Mouse (Mus musculus) embryonic facial prominence, embryonic 14.5 days (tissue): Measurements from ENCODE around the gene Slc8a1. TPM values are rescaled to one million over a fixed set of nuclear protein-coding genes. Genes with fewer than 3 reads are reported as not detected.

Source experiments
- ATAC-seq: fragments of 200-750 bp; cut with Nextera tagmentation; 2 replicates; pipeline ENCODE4 v1.8.0; 2017; ENCODE audit warnings: low read depth, moderate number of reproducible peaks, moderate TSS enrichment
- DNase-seq: peaks from one replicate; pipeline ENCODE4 v3.0.0-alpha.2; 2015; ENCODE audit warnings: low spot score
- H3K27ac ChIP-seq: fragments of 300-500 bp; sonication (generic); replicated peaks from 2 replicates; pipeline ENCODE4 v1.5.1; 2014; ENCODE audit warnings: low read depth, mild to moderate bottlenecking, low read length, moderate library complexity
- H3K27me3 ChIP-seq: fragments of 300-500 bp; sonication (generic); replicated peaks from 2 replicates; pipeline ENCODE4 v1.6.1; 2014; ENCODE audit warnings: low read length; ENCODE audit not compliant: control insufficient read depth, insufficient read depth
- H3K36me3 ChIP-seq: fragments of 300-500 bp; sonication (generic); 2 replicates; pipeline ENCODE4 v1.6.1; 2014; ENCODE audit warnings: low read length, mixed read lengths; ENCODE audit not compliant: control insufficient read depth, insufficient read depth
- H3K4me1 ChIP-seq: fragments of 300-500 bp; sonication (generic); 2 replicates; pipeline ENCODE4 v1.6.1; 2014; ENCODE audit warnings: antibody characterized with exemption, low read length; ENCODE audit not compliant: control insufficient read depth, insufficient read depth
- H3K4me2 ChIP-seq: fragments of 300-500 bp; sonication (generic); 2 replicates; pipeline ENCODE4 v1.6.1; 2014; ENCODE audit warnings: low read depth, mild to moderate bottlenecking, low read length, moderate library complexity, mixed read lengths
- H3K4me3 ChIP-seq: fragments of 300-500 bp; sonication (generic); 2 replicates; pipeline ENCODE4 v1.5.1; 2014; ENCODE audit warnings: low read depth, mild to moderate bottlenecking, low read length
- H3K9ac ChIP-seq: fragments of 300-500 bp; sonication (generic); 2 replicates; pipeline ENCODE4 v1.6.1; 2014; ENCODE audit warnings: low read depth, mild to moderate bottlenecking, low read length, moderate library complexity, mixed read lengths
- H3K9me3 ChIP-seq: fragments of 300-500 bp; sonication (generic); 2 replicates; pipeline ENCODE4 v1.6.1; 2016; ENCODE audit warnings: low read length; ENCODE audit not compliant: control insufficient read depth
- WGBS: fragments of 180-500 bp; shearing (Covaris S2); extraction: QIAGEN DNeasy Blood & Tissue Kit; methylation state at CpG from one replicate; pipeline ENCODE4 v1.1.7; 2014; 5-methylcytosine and 5-hydroxymethylcytosine counted together
- polyA plus RNA-seq: library from polyadenylated mRNA; unstranded; fragments of >200 nt; fragmentation: Nextera tagmentation; extraction: Ambion mirVana; gene quantifications from 2 replicates; pipeline ENCODE4 v1.2.1, GENCODE M21; 2014

The Slc8a1 gene
- polyA plus RNA-seq, 1 experiment from 2014 or later: 4.6 TPM

DNA sequence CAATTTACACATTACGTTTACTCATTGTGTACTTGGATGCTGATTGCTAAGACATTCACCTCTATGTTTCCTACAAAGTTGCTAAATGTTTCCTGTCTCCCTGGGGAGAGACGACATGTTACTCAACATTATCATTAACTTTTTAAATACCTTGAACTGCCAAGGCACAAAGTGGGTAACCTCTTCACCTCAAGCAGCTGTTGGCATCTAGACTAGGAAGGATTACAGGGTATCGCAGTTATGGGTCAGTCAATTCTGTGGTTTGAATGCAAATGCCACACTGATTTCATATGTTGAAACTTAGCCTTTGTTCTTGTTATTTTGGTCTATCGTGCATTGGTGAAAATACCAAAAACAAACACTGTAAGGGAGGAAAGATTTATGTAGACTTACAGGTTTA is 378.1 kb downstream of the Slc8a1 start:
- no peak for ATAC-seq
- WGBS: 58% methylated on average over 4 of the region's 4 CpGs
- no peak overlapping the region for H3K9ac ChIP-seq
- no peaks in the 10 kb centered on the region for H3K4me1 ChIP-seq
- H3K9me3 ChIP-seq: peaks cover 7% of the 10 kb centered on the region
- DNase-seq: no peak
- no peak overlapping the region for H3K27ac ChIP-seq
- H3K27me3 ChIP-seq: no peaks in the 10 kb centered on the region
- H3K36me3 ChIP-seq: no peaks in the 10 kb centered on the region
- H3K4me3 ChIP-seq: no peak overlapping the region
- no peak overlapping the region for H3K4me2 ChIP-seq

GRCm38 (mm10) chr17:81336024-81336754 is 402.0 kb downstream of the Slc8a1 start:
- ATAC-seq (peak; percentile 85), DNase-seq (peak; percentile 93)
- Histone ChIP-seq H3K27ac (peak overlapping the region; percentile 23; the same call in 1 of the 2 replicates), H3K4me1 (peaks cover 4% of the 10 kb centered on the region; the same call in 1 of the 2 replicates), H3K9ac (no peak overlapping the region), H3K4me2 (peak overlapping the region; percentile 8; the same call in 1 of the 2 replicates), H3K27me3 (no peaks in the 10 kb centered on the region), H3K36me3 (no peaks in the 10 kb centered on the region), H3K4me3 (no peak overlapping the region), H3K9me3 (no peaks in the 10 kb centered on the region)
- 26% methylated on average over 7 of the region's 7 CpGs for WGBS

DNA sequence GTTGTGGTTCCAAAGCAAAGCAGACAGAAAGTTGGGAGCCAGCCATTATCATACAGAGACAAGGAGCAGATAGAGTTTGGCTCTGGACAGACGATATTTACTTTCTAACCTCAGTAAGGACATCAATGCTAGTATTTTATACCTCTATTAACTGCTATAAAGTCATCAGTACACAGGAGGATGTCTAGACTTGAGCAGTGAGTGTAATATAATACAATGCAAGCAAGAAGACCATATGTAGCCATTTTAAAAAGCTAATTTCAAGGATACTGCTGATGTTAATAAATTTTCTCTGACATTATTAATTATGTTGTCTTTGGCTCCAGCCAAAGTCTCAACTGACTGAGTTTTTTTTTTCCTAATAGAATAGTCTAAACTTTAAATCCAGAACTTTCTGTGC is 402.7 kb downstream of the Slc8a1 start:
- Histone ChIP-seq H3K4me1 (peaks cover 4% of the 10 kb centered on the region; the same call in 1 of the 2 replicates), H3K36me3 (no peaks in the 10 kb centered on the region), H3K4me3 (no peak overlapping the region), H3K9me3 (no peaks in the 10 kb centered on the region), H3K9ac (no peak overlapping the region), H3K27me3 (no peaks in the 10 kb centered on the region), H3K27ac (no peak overlapping the region), H3K4me2 (no peak overlapping the region)
- WGBS: 30% methylated on average over 1 of the region's 1 CpGs
- no peak for ATAC-seq
- DNase-seq: peak; percentile 45
